Mouse (Mus musculus) adrenal gland, postnatal 4 days (tissue): ENCODE measurements around the gene Rpl36a. TPM values are rescaled to one million over a fixed set of nuclear protein-coding genes. Genes with fewer than 3 reads are reported as not detected.

Source experiments
- DNase-seq, 2 experiments: peaks; one replicate each; pipeline ENCODE4 v3.0.0; 2021 to 2022; ENCODE audit warnings: low spot score in 2 of 2, mixed read lengths in 2 of 2
- total RNA-seq, 2 experiments: library from RNA; stranded (reverse); gene quantifications; 2 replicates each; pipeline ENCODE4 v1.2.3; 2021

Rpl36a gene
- total RNA-seq, 2 experiments from 2014 or later = 362 to 397 TPM

DNA sequence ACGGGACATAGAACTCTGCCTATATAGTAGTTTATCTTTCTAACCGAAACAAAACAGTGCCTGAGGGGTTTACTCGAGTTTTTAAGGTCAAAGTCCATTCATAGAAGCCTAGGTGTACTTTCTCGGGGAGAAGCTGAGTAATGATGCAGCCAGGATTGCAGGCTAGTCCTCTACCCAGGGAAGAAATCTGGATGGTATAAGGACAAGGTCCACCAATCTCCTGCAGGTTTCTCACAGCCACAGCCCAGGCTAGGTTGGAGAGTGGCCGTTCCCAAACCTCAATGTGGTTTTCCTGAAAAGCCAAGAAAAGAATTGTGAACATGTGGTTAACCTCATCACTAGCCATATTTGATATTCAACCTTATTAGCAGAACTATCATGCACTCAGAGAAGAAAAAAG lies 4.4 kb downstream of the Rpl36a start:
- DNase-seq = no peak

DNA sequence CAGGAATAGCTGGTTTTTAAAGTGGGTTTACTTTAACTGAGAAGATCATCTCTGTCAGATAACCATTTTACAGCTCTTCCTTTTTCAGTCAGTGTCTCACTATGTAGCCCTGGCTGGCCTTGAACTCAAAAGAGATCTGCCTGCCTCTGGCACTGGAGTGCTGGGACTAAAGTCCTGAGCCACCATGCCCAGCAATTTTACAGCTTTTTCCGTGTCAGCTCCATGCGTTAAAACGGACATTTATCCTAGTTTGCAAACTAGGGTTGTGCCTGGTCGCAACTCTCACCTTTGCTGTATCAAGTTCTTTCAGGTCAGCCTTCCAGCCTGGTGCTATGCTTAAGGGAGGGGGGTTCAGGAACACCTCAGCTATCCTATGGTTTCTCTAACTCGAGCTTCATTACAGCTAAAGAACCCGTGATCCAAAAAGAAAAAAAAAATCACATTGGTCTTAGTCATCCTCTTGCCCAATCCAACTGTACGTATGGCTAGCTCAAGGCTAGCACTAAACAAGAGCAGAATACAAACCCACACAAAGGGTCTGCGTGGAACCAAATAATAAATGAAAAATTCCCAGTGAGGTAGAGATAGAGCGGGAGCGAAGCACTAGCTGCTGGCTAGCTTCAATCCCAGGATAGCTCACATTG lies 14.6 kb downstream of the Rpl36a start:
- no peak for DNase-seq

DNA sequence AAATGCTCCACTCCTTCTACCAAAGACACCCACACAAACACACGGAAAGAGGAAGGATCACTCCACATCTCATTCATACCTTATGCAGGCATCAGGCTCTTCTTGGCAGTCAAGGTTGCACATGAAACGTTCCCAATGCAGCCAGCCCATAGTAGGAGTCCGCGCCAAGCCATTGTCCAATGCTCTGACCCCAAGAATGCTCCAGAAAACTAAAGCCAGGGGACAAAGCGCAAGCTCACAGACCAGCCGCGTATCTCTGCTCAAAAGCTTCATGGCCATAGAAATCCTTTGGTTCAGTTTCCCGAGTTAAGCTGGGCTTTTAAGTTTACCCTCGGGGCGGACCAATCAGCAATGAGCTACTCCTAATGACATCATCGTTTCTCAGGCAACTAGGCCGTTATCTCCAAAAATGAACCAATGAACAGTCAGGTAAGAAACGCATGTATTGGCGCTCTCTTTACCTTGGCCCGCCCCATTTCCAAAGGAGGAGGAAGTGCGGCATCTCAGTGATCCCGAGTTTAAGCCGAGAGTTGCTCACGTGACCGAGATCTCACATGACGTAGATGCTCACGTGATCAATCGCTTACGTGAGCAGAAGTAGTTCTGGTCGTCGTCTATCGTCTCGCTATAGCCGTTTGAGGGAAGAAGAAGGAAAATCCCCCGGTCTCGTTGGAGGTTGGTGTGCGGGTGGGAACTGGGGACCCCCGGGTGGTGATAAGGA lies 15.4 kb downstream of the Rpl36a start, which contains the start of the genes Gla and Hnrnph2:
TSS of gene Gla (minus strand) at position 467 of the 721 bp plus-strand sequence.
TSS of gene Hnrnph2 (plus strand) at position 521 of the 721 bp plus-strand sequence.
- DNase-seq = peak; percentile 39 to 65

DNA sequence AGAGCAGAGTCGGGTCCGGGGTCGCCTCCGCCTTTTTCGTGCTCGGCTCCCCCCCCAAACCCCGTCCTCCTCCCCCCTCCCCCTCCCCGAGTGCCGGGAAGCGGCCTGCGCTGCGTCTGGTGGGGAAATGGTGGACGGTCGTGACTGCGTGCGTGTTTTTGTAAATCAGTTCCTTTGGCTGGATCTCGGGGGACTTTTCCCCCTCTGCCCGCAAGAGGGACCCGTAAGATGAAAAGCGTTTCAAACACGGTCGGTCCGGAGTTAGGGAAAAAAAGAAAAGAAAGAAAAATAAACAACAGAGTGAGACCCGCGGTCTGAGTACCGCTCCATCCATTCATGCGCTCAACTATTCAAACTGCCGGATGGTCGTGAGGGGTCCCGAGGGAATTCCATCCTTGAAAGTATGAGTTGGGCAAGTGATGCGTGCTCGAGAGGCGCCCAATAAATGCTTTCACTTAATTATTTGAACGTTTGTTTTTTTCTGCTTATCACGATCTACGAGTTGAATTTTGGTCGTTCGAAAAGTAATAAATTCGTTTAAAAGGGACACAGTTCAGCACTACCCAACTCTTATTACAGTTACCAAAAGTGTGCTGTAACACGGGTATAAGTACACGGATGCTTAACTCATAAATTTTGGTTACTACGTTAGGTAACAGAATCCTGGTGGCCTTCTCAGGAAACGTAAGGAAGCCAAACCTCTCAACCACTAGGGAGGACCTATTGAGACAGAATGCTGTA lies 16.1 kb downstream of the Rpl36a start:
- DNase-seq = no peak

DNA sequence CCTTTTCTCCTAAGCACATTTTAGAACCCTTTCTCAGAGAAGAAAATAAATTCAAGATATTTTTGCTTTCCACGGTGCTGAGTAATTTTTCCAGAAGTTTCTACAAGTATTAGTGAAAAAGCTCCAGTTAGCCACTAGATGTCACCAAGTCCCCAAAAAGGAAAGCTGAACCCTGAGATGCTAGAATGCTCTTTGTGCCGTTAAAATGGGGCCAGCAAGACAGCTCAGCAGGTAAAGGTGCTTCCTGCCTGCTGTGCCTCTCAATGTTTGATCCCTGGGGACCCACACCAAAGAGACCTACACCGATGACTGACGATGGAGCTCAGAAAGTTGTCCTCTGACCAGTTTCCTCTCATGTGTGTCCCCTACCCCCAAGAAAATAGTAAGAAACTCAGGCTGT lies 24.0 kb downstream of the Rpl36a start:
- no peak for DNase-seq

DNA sequence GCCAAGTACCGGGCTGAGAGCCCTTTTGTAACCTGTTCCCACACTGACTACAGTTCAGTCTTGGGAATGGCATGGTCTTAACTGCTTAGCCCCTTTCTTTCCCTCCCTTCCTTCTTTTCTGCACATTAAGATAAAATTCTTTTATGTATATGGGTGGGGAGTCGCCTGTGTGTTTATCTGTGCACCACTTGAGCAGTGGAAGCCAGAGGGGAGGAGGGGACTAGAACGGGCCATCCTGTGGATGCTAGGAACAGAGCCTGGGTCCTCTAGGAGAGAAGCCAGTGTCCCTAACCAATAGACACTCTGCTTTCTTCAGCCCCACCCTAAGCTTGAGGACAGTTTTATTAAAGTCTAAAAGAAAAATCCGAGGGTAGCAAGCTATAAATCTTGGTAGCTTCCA lies 25.5 kb downstream of the Rpl36a start:
- no peak for DNase-seq

DNA sequence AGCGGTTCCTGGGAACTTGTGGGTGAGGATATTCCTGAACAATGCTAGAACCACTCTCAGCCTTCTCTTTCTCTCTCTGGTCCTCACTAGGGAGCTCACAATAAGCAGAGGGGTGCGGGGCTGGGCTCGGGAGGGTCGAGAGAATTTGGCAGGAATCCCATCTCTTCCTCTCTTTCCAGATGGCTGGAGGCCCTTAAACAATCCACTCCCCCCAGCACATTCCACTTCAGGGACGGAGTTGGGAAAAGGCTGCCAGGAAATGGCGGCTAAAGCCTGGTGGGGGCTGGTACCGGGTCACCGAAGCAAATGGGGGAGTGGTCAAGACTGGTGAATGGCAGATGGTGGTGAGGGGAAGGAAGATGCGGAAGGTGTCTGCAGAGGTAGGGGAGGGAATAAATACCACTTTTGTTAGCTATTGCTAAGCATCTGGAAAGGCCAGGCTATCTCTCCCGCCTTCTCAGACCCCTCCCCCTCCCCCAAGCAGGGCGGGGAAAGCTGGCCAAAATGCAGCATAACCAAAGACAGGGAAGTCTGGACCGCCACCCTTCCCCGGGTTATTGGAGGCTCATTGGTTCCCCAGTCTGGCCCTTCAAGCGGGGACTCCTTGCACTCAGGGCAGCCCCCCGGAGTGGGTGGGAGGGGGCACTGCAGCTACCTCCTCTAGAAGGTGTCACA lies 27.0 kb downstream of the Rpl36a start:
- DNase-seq = peak; percentile 7 to 9

DNA sequence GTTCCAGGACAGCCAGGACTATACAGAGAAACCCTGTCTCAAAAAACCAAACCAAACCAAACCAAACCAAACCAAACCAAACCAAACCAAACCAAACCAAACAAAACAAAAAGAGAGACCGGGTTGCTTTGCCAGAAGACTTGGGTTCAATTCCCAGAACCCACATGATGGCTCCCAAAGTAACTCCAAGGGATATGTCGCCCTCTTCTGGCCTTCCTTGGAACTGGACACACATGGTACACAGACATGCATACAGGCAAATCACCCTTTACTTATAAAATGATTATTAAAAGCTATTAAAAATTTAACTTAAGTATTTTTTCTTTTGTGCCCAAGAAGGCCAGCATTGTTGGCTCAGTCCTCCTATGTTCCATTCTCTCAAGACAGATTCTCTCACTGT lies 28.9 kb downstream of the Rpl36a start:
- no peak for DNase-seq

DNA sequence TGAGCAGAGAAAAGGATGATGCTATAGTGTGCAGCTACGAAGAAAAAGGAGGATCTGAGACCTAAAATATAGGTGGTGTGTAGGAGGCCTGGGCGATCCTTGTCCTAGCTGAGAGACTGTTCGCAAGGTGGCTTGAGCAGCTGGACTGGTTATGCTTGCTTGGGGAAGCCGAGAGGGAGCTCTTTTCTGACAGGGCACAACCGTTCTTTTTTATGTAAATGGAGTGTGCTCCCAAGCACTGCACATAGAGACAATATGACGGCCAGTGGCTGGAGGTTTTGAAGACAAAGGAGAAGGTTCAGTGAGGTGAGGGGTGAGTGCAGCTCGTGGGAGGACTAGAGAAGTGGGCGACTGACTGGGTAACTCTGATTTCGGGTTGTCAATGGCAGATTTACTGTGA lies 34.2 kb downstream of the Rpl36a start:
- DNase-seq = no peak

DNA sequence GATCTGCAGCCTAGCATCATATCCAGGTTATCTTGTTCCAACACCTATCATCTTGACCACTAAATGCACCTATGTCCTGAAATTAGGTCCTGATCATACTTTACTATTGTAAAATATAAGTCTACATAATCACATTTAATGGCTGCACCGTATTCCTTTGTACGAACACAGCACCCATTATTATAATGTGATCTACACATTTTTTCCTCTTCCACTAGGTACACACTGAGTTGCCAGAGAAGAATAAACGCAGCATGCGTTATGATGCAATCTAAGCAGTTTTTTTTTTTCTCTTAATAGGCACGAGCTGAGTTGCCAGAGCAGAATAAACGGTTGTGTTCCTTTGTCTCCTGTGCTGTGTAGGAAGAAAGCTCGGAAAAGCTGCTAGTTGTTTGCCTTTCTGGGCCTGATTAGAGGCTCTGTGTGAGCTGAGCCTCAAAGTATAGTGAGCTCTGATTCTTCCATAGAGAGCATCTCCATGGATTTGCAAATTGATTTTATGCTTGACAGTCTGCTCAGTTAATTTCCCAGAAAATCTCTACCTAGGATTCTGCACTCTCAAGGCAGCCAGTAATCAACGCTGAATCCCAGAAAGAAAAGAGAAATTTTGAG lies 34.9 kb downstream of the Rpl36a start:
- DNase-seq = no peak

DNA sequence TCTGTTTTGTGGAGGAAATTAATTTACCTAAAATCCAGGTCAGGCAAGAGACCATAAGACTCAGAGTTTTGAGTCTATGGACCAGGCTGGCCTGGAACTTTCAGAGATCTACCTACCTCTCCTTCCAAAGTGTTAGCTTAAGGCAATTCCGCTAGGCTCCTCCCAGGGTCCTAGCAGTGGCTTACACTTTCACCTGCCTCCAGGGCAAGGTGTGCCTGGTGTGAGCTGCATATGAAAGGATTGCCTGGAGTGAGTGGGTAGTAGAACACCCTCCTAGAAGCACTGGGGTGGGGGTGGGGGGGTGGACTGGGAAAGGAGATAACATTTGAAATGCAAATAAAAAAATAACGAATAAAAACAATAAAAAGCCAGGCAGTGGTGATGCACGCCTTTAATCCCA lies 36.2 kb downstream of the Rpl36a start:
- DNase-seq = no peak

DNA sequence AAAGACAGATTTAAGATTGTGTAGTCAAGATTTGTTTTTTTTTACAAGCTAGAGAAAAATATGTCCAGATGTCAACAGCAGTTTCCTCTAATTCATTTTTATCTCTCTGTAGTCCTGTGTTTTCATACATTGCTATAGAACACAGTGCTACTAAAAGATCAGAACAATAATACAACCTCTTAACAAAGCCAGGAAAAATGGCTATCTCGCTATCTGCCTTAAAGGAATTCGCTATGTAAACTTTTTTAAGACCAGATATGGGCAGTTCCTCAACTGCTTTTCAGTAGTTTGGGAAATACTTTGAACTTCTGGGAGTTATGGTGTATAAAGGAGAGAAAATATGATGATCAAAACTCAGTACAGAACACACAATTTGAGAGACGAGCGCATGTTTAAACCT lies 37.9 kb downstream of the Rpl36a start:
- DNase-seq = no peak

DNA sequence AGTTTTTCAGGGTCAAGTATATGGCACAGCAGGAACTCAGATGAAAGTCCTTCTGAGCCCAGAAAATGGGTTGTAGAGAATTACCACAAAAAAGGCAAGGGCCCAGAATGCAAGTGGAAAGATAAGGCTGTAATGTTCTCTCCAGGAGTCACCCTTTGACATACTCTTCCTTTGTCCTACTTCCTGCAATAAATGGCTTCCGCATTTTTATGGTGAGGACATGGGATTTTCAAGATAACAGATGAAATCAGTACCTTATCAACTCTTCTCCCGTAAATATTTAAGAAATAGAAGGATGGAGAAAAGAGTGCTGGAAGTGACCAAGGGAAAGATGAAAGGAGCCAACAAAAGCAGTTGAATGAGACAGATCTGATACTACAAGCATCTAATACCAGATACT lies 42.7 kb downstream of the Rpl36a start:
- DNase-seq = no peak

DNA sequence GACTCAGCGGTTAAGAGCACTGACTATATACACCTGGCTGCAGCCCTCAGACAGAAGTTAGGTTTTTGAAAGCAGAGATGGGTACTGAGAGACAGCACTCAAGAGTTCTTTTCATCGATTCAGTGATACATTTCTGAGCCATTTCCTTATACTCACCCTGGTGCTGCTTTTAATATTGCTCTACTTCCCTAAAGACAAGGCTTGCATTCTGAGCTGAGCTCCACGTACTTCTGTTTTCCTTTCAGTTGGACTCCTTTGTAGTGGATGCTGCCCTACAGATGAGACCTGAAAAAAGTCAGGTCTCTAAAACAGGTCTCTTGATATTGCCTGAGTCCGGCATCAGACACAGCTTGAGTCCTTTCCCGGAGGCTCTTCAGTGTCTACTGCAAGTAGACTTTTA lies 47.3 kb downstream of the Rpl36a start:
- no peak for DNase-seq

DNA sequence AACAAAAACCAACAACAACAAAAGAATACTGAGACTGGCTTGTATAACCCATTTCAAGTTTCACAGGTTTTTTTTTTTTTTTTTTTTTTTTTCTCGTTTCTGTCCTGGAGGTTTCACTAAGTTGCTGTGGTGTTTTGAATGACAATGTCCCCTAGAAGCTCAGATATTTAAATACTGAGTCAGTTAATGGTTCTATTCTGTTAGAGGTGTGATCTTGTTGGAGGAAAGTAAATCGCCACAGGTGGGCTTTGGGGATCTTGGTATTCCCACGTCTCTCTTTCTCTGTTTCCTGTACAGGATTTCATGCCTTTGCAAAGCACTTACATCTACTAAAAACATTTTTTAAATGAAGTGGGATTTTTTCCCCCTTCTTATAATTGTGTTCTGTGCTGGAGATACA lies 49.7 kb downstream of the Rpl36a start:
- no peak for DNase-seq

DNA sequence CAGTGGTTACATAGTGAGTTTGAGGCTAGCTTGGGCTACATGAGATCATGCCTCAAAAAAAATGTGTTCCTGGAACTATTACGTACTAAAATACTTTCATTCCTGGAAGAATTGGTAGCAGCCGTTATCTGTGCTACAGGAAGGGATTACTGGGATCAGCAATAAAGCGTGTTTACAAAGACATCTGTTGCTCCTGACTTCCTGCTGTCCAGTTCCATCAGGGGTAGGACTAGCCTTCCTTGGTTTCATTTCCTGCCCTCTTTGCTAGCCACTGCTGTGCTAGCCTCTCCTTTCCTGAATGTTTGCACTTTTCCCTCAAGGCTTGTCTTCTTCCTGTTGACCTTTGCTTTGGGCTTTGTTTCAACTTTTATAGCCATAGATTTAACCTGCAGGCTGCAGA lies 50.4 kb downstream of the Rpl36a start:
- no peak for DNase-seq

Other genes starting within 250 kb of the Rpl36a start
- 1 to 10 TPM; 1.1 to 1.4 TPM for gene Drp2, start 181.1 kb upstream of the Rpl36a start, total RNA-seq
- not detected for gene Taf7l, start 109.2 kb upstream of the Rpl36a start, total RNA-seq
- gene Timm8a1, start 43.8 kb upstream of the Rpl36a start, total RNA-seq = 10 to 100 TPM; 42.1 to 47.1 TPM
- gene Btk, start 2.1 kb upstream of the Rpl36a start, total RNA-seq = 1 to 10 TPM; 1.6 to 2.1 TPM
- gene Gla, start 15.5 kb downstream of the Rpl36a start, total RNA-seq = 1 to 10 TPM; 7.8 to 7.9 TPM
- gene Hnrnph2, start 15.5 kb downstream of the Rpl36a start, total RNA-seq = 100 to 1,000 TPM in 1 of 2 experiments, 10 to 100 TPM in 1; 95.1 to 102 TPM
- 10 to 100 TPM; 23.8 to 26.2 TPM for gene Armcx4, start 100.9 kb downstream of the Rpl36a start, total RNA-seq
- 10 to 100 TPM; 32.7 to 36.5 TPM for gene Armcx1, start 132.3 kb downstream of the Rpl36a start, total RNA-seq
- 10 to 100 TPM; 17.1 to 23.4 TPM for gene Armcx6, start 165.8 kb downstream of the Rpl36a start, total RNA-seq
- 10 to 100 TPM; 48.2 to 48.9 TPM for gene Armcx3, start 170.9 kb downstream of the Rpl36a start, total RNA-seq
- gene Armcx2, start 223.6 kb downstream of the Rpl36a start, total RNA-seq = 10 to 100 TPM; 76.5 to 79.9 TPM